ENCODE assay signal across 27 mouse cellular contexts in the genomic region with DNA sequence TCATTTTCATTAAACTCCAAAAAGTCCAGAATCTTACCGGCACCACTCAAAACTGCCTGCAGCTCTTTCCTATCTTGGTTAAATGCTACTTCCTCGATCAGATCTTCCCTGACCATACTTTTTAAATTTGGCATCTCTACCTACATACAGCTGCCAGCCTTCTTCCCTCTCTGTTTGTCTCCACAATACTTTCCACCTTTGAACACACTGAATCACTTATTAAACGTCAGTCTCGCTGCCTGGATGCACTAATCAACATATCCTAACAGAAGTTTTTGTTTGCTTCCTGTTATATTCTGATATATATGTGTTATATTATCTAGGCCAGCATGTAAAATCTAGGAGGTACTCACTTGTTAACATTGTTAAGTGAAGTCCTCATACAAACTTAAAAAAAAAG. TPM values are rescaled to one million over a fixed set of nuclear protein-coding genes. Genes with fewer than 3 reads are reported as not detected.
A peak's percentile ranks its signal among the peaks of the same experiment; 100 is the strongest.
DNase-seq lines count a peak whose midpoint lies in the region; ATAC-seq and TF ChIP-seq lines count a peak whose summit lies in the region.
"Had no signal": no experiment of that assay in that cellular context is flagged by ENCODE, and none has a peak within 500 bp of the region (broad histone marks: within the 10 kb centered on the region; RNA-seq: fewer than 3 reads in every experiment).

No protein-coding gene starts in this region.

- ATAC-seq in CD4-positive, CD25-positive, alpha-beta regulatory T cell, adult 4 months, result peak; percentile 12
- 0 out of 2 replicates have a peak, but pooled peaks have one; percentile 18 for ATAC-seq in common myeloid progenitor, adult 5-6 weeks (replicated peaks; ENCODE audit: low read depth, poor library complexity, severe bottlenecking)
- no peak for ATAC-seq in midbrain, postnatal 0 days (ENCODE audit: low FRiP score)
- ATAC-seq: forebrain, embryonic 15.5 days; hindbrain, embryonic 16.5 days had no signal

- no peak overlapping the region for H3K4me2 ChIP-seq in midbrain, postnatal 0 days (ENCODE audit: low read depth, low read length, poor library complexity, severe bottlenecking)
- H3K4me2 ChIP-seq: embryonic facial prominence, embryonic 13.5 days; forebrain, embryonic 12.5 days; forebrain, embryonic 15.5 days; heart, embryonic 12.5 days; heart, embryonic 15.5 days; hindbrain, embryonic 13.5 days had no signal

- no peaks in the 10 kb centered on the region for H3K9me3 ChIP-seq in midbrain, postnatal 0 days (ENCODE audit: low read length)
- H3K9me3 ChIP-seq: embryonic facial prominence, embryonic 10.5 days; embryonic facial prominence, embryonic 13.5 days; forebrain, embryonic 12.5 days; forebrain, embryonic 15.5 days; heart, embryonic 12.5 days; heart, embryonic 15.5 days; hindbrain, embryonic 10.5 days; hindbrain, embryonic 13.5 days had no signal

- no peaks in the 10 kb centered on the region for H3K27me3 ChIP-seq in kidney, adult 2 months (replicated peaks; ENCODE audit: control insufficient read depth, insufficient read depth, low read length)
- no peaks in the 10 kb centered on the region for H3K27me3 ChIP-seq in midbrain, postnatal 0 days (ENCODE audit: insufficient read depth, low read length)
- H3K27me3 ChIP-seq: embryonic facial prominence, embryonic 13.5 days; forebrain, embryonic 12.5 days; forebrain, embryonic 15.5 days; heart, embryonic 12.5 days; heart, embryonic 15.5 days; hindbrain, embryonic 13.5 days had no signal

- H3K36me3 ChIP-seq in kidney, adult 2 months (ENCODE audit: control insufficient read depth, insufficient read depth, low read length), result no peaks in the 10 kb centered on the region
- no peaks in the 10 kb centered on the region for H3K36me3 ChIP-seq in midbrain, postnatal 0 days (ENCODE audit: insufficient read depth, low read length)
- H3K36me3 ChIP-seq: embryonic facial prominence, embryonic 10.5 days; embryonic facial prominence, embryonic 13.5 days; forebrain, embryonic 12.5 days; forebrain, embryonic 15.5 days; heart, embryonic 12.5 days; heart, embryonic 15.5 days; hindbrain, embryonic 10.5 days; hindbrain, embryonic 13.5 days had no signal

- DNase-seq in kidney, adult 2 months, result peak; percentile 52
- DNase-seq in kidney, postnatal 25 days, result no peak
- DNase-seq in T-cell, adult 2 months (ENCODE audit: low spot score), result no peak
- no peak for DNase-seq in midbrain, postnatal 0 days (ENCODE audit: low spot score)
- DNase-seq: adrenal gland, adult 2 months; adrenal gland, postnatal 14 days; cerebellum, adult 11 months; cerebellum, adult 8-10 months; cerebellum, postnatal 10 days; cerebellum, postnatal 36 days; embryo, embryonic 11 days; gastrocnemius, postnatal 25 days; heart, adult 18-20 months; heart, postnatal 10 days; heart, postnatal 36 days had no signal

- no peak overlapping the region for H3K27ac ChIP-seq in kidney, adult 2 months (ENCODE audit: insufficient read depth, low read depth, low read length)
- no peak overlapping the region for H3K27ac ChIP-seq in midbrain, postnatal 0 days (ENCODE audit: low read depth, low read length)
- H3K27ac ChIP-seq: embryonic facial prominence, embryonic 10.5 days; embryonic facial prominence, embryonic 13.5 days; forebrain, embryonic 12.5 days; forebrain, embryonic 15.5 days; heart, embryonic 15.5 days; hindbrain, embryonic 10.5 days; hindbrain, embryonic 13.5 days had no signal

- TF ChIP-seq CTCF in kidney, adult 2 months (conservative IDR thresholded peaks at IDR 0.05; ENCODE audit: insufficient read depth, insufficient read length, low read depth, low read length), result no peak
- no peak for TF ChIP-seq CTCF in midbrain, postnatal 0 days (IDR thresholded peaks at IDR 0.05)

- 53% methylated on average over 4 of the region's 4 CpGs for WGBS in kidney, adult 2 months
- WGBS in midbrain, postnatal 0 days, result 82% methylated on average over 4 of the region's 4 CpGs

- TF ChIP-seq POLR2A in kidney, adult 2 months (IDR thresholded peaks at IDR 0.05; ENCODE audit: low read depth, low read length), result no peak

- no peak overlapping the region for H3K4me3 ChIP-seq in kidney, adult 2 months (ENCODE audit: insufficient read depth, low read depth, low read length)
- no peak overlapping the region for H3K4me3 ChIP-seq in midbrain, postnatal 0 days (ENCODE audit: low read depth, low read length)
- H3K4me3 ChIP-seq: embryonic facial prominence, embryonic 10.5 days; embryonic facial prominence, embryonic 13.5 days; erythroblast, embryonic 14.5 days; forebrain, embryonic 12.5 days; forebrain, embryonic 15.5 days; heart, embryonic 12.5 days; heart, embryonic 15.5 days; hindbrain, embryonic 10.5 days; hindbrain, embryonic 13.5 days had no signal

- no peaks in the 10 kb centered on the region for H3K4me1 ChIP-seq in kidney, adult 2 months (ENCODE audit: control insufficient read depth, insufficient read depth, low read length)
- H3K4me1 ChIP-seq in midbrain, postnatal 0 days (ENCODE audit: insufficient read depth, low read length), result no peaks in the 10 kb centered on the region
- H3K4me1 ChIP-seq: embryonic facial prominence, embryonic 10.5 days; embryonic facial prominence, embryonic 13.5 days; forebrain, embryonic 12.5 days; forebrain, embryonic 15.5 days; heart, embryonic 12.5 days; heart, embryonic 15.5 days; hindbrain, embryonic 10.5 days; hindbrain, embryonic 13.5 days had no signal

- no peak overlapping the region for H3K9ac ChIP-seq in midbrain, postnatal 0 days (replicated peaks; ENCODE audit: low read length, poor library complexity, severe bottlenecking)
- H3K9ac ChIP-seq: embryonic facial prominence, embryonic 13.5 days; forebrain, embryonic 12.5 days; forebrain, embryonic 15.5 days; heart, embryonic 12.5 days; heart, embryonic 15.5 days; hindbrain, embryonic 13.5 days had no signal

RNA-seq across cellular contexts. Expression of a gene that starts 11.6 kb away (rescaled TPM):
- polyA plus RNA-seq in kidney, adult 2 months (2012; rRNA removed), result 4.8 and 4.9 TPM in 2 replicates
- 10 to 100 TPM; 32.0 to 53.2 TPM for polyA plus RNA-seq in CD4-positive, CD25-positive, alpha-beta regulatory T cell, adult 4 months (2017; shearing (Covaris generic))
- 0.15 and 0.87 TPM in 2 replicates for total RNA-seq in common myeloid progenitor, adult 5-6 weeks (2017)
- total RNA-seq in midbrain, postnatal 0 days (2014; rRNA removed), result 4.5 and 6.9 TPM in 2 replicates
- 3.2 and 3.6 TPM in 2 replicates for polyA plus RNA-seq in midbrain, postnatal 0 days (2015; fragmentation: Nextera tagmentation; extraction: Ambion mirVana)
- polyA plus RNA-seq: erythroblast, embryonic 14.5 days had no signal

RNA-seq across cellular contexts. Expression of a gene that starts 25.5 kb away (rescaled TPM):
- polyA plus RNA-seq in kidney, adult 2 months (2012; rRNA removed), result 0.23 and 0.53 TPM in 2 replicates
- 1 to 10 TPM; 3.9 to 4.1 TPM for polyA plus RNA-seq in CD4-positive, CD25-positive, alpha-beta regulatory T cell, adult 4 months (2017; shearing (Covaris generic))
- total RNA-seq in common myeloid progenitor, adult 5-6 weeks (2017), result 0.87 and 1.2 TPM in 2 replicates
- 68.0 and 81.7 TPM in 2 replicates for total RNA-seq in midbrain, postnatal 0 days (2014; rRNA removed)
- polyA plus RNA-seq in midbrain, postnatal 0 days (2015; fragmentation: Nextera tagmentation; extraction: Ambion mirVana), result 36.1 and 38.5 TPM in 2 replicates
- polyA plus RNA-seq: erythroblast, embryonic 14.5 days had no signal
